Mouse (Mus musculus) midbrain, embryonic 16.5 days (tissue): ENCODE measurements around the gene Lypd6b. TPM values are rescaled to one million over a fixed set of nuclear protein-coding genes. Genes with fewer than 3 reads are reported as not detected.

Source experiments
- ATAC-seq: fragments of 200-750 bp; cut with Nextera tagmentation; 2 replicates; pipeline ENCODE4 v1.8.0; 2017; ENCODE audit warnings: moderate TSS enrichment
- H3K27ac ChIP-seq: fragments of 300-500 bp; sonication (generic); 2 replicates; pipeline ENCODE4 v1.5.1; 2014; ENCODE audit warnings: mild to moderate bottlenecking, low read length, mixed read lengths
- H3K27me3 ChIP-seq: fragments of 300-500 bp; sonication (generic); 2 replicates; pipeline ENCODE4 v1.6.1; 2014; ENCODE audit warnings: low read depth, low read length, mixed read lengths; ENCODE audit not compliant: control insufficient read depth, insufficient read depth
- H3K36me3 ChIP-seq: fragments of 300-500 bp; sonication (generic); 2 replicates; pipeline ENCODE4 v1.6.1; 2014; ENCODE audit warnings: mild to moderate bottlenecking, low read length, moderate library complexity, mixed read lengths; ENCODE audit not compliant: control insufficient read depth, insufficient read depth
- H3K4me1 ChIP-seq: fragments of 300-500 bp; sonication (generic); 2 replicates; pipeline ENCODE4 v1.6.1; 2014; ENCODE audit warnings: mild to moderate bottlenecking, low read length, mixed read lengths; ENCODE audit not compliant: control insufficient read depth, insufficient read depth
- H3K4me2 ChIP-seq: fragments of 300-500 bp; sonication (generic); 2 replicates; pipeline ENCODE4 v1.6.1; 2014; ENCODE audit warnings: mild to moderate bottlenecking, low read length, mixed read lengths
- H3K4me3 ChIP-seq: fragments of 300-500 bp; sonication (generic); 2 replicates; pipeline ENCODE4 v1.5.1; 2014; ENCODE audit warnings: low read depth, mild to moderate bottlenecking, low read length, moderate library complexity, mixed read lengths
- H3K9ac ChIP-seq: fragments of 300-500 bp; sonication (generic); 2 replicates; pipeline ENCODE4 v1.6.1; 2014; ENCODE audit warnings: low read depth, low read length, mixed read lengths
- H3K9me3 ChIP-seq: fragments of 300-500 bp; sonication (generic); replicated peaks from 2 replicates; pipeline ENCODE4 v1.6.1; 2014; ENCODE audit warnings: mild to moderate bottlenecking, low read length, mixed read lengths; ENCODE audit not compliant: control insufficient read depth, poor library complexity, severe bottlenecking
- WGBS: fragments of 180-500 bp; shearing (Covaris S2); extraction: QIAGEN DNeasy Blood & Tissue Kit; methylation state at CpG from one replicate; pipeline ENCODE4 v1.1.7; 2014; 5-methylcytosine and 5-hydroxymethylcytosine counted together
- polyA plus RNA-seq: library from polyadenylated mRNA; unstranded; fragments of >200 nt; fragmentation: Nextera tagmentation; extraction: Ambion mirVana; gene quantifications from 2 replicates; pipeline ENCODE4 v1.2.1, GENCODE M21; 2015

The Lypd6b gene
- polyA plus RNA-seq, 1 experiment from 2014 or later = 20.5 TPM

DNA sequence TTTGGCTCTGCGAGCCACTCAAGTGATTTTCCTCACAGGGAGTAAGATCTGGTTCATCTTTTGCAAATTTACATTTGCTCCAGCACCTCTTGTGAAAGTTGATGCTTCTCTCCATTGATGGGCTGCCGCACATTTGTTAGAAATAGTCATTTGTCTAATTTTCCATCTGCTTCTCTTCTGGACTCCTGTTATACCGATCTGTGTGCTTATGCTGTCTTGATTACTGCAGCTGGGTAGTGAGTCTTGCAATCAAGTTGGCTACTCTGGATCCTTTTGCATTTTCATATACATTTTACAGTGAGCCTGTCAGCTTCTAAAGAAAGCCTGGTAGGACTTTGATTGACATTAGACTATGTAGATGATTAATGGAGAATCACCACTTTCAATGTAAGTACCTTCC is 59.4 kb downstream of the Lypd6b start:
- Histone ChIP-seq H3K27me3 (no peaks in the 10 kb centered on the region), H3K4me3 (no peak overlapping the region), H3K9ac (no peak overlapping the region), H3K4me1 (peaks cover 5% of the 10 kb centered on the region; the same call in 1 of the 2 replicates), H3K4me2 (no peak overlapping the region), H3K36me3 (no peaks in the 10 kb centered on the region), H3K9me3 (no peaks in the 10 kb centered on the region), H3K27ac (no peak overlapping the region)
- WGBS = 92% methylated on average over 3 of the region's 3 CpGs
- ATAC-seq = no peak

DNA sequence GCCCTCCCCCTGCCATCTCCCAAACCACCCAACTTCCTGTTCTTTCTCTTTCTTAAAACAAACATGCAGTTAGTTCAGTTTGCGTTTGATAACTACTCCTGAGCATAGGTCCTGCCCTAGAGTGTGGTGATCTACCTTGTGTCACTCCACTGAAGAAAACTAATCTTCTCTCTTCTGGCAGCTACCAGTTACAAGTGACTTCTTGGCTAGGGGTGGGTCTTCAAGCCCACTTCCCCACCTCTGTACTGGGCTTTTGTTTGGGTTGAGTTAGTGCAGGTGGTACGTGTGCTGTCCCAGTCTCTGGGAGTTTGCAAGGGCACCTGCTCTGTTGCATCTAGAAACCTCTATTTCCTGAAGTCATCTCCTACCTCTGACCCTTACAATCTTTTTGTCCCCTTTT is 60.3 kb downstream of the Lypd6b start:
- 87% methylated on average over 2 of the region's 2 CpGs for WGBS
- H3K9me3 ChIP-seq = no peaks in the 10 kb centered on the region
- H3K36me3 ChIP-seq = no peaks in the 10 kb centered on the region
- no peak overlapping the region for H3K27ac ChIP-seq
- H3K9ac ChIP-seq = no peak overlapping the region
- H3K4me3 ChIP-seq = no peak overlapping the region
- H3K4me2 ChIP-seq = no peak overlapping the region
- no peak for ATAC-seq
- H3K4me1 ChIP-seq = peaks cover 5% of the 10 kb centered on the region; the same call in 1 of the 2 replicates
- H3K27me3 ChIP-seq = no peaks in the 10 kb centered on the region

DNA sequence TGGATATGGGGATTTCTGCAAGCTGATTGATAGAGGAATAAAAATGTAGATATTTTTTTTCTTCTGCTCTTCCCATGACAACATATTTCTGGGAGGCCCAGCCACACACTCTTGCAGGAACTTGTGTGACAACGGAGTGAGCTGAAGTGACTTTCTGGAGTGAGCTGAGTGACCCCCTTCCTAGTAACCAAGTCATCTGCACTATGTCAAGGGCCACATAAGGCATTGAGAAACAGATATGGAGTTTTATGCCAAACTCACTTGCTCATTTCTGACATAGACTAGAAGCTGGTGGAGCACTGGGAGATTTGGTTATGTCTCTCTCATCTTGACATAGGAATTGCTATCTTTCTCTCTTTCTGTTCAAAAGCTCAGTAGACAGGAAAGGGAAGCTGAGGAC is 62.3 kb downstream of the Lypd6b start:
- no peaks in the 10 kb centered on the region for H3K36me3 ChIP-seq
- no peak overlapping the region for H3K4me3 ChIP-seq
- 100% methylated on average over 1 of the region's 1 CpGs for WGBS
- H3K27ac ChIP-seq = no peak overlapping the region
- H3K4me1 ChIP-seq = peaks cover 5% of the 10 kb centered on the region; the same call in 1 of the 2 replicates
- H3K9ac ChIP-seq = no peak overlapping the region
- ATAC-seq = no peak
- no peak overlapping the region for H3K4me2 ChIP-seq
- no peaks in the 10 kb centered on the region for H3K27me3 ChIP-seq
- no peaks in the 10 kb centered on the region for H3K9me3 ChIP-seq

DNA sequence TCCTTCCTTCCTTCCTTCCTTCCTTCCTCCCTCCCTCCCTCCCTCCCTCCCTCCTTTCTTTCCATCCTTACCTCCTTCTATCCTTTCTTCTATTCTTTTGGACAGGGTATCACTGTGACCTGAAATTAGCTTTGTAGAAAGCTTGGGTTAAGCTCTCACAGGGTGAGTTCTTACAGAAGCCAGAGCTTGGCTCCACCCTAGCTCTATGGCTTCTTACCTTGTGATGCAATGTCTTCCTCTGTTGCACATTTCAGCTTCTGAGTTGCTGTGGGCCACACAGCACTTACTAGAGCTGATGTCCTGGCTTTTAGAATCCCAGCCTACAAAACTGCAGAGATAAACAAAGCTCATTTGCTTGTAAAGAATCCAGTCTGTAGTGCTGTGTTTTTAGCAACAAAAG is 64.5 kb downstream of the Lypd6b start:
- Histone ChIP-seq H3K27me3 (no peaks in the 10 kb centered on the region), H3K36me3 (no peaks in the 10 kb centered on the region), H3K4me1 (no peaks in the 10 kb centered on the region), H3K4me3 (no peak overlapping the region), H3K9me3 (no peaks in the 10 kb centered on the region), H3K9ac (no peak overlapping the region), H3K4me2 (no peak overlapping the region), H3K27ac (no peak overlapping the region)
- ATAC-seq = no peak

DNA sequence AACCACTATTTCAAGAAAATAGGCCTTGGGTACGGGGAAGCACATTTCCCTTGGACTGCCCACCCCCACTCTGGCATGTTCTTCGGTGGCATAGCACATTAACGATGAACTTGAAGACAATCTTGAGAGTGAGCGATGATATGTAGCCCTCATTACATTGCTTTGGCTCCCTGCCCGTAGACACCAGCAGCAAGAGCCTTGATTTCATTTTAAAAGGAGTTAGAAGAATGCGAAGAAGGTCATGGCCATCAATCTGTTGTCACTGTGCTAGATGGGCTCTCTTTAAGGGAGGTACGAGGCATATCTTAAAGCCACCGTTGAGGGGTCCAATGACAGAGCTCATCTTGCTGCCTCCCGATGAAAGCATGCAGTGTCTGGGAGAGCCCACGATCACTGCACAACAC is 68.7 kb downstream of the Lypd6b start:
- Histone ChIP-seq H3K9me3 (no peaks in the 10 kb centered on the region), H3K4me2 (no peak overlapping the region), H3K4me1 (no peaks in the 10 kb centered on the region), H3K36me3 (no peaks in the 10 kb centered on the region), H3K27ac (no peak overlapping the region), H3K27me3 (no peaks in the 10 kb centered on the region), H3K9ac (no peak overlapping the region), H3K4me3 (no peak overlapping the region)
- no peak for ATAC-seq
- 78% methylated on average over 10 of the region's 10 CpGs for WGBS

DNA sequence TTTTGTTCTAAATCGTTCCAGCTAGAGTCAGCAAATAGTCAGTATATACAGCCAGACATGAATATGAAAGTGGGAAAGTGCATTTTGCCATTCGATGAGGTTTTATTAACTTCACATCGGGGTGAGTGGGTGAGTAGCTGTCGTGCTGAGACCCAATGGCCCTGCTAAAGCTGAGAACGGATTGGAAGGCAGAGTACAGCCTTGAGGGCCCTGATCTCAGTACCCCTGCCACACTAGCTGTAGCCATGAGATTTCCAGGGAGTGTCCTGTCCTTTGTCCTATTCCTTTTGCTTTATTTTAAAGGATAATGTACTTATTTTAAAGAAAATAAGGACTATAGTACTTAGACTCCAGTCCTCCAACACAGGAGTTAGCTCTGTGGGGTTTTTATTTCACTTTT is 69.1 kb downstream of the Lypd6b start:
- Histone ChIP-seq H3K36me3 (no peaks in the 10 kb centered on the region), H3K4me1 (no peaks in the 10 kb centered on the region), H3K27me3 (no peaks in the 10 kb centered on the region), H3K27ac (no peak overlapping the region), H3K9ac (no peak overlapping the region), H3K4me2 (no peak overlapping the region), H3K9me3 (no peaks in the 10 kb centered on the region), H3K4me3 (no peak overlapping the region)
- ATAC-seq = no peak
- WGBS = 77% methylated on average over 5 of the region's 5 CpGs

DNA sequence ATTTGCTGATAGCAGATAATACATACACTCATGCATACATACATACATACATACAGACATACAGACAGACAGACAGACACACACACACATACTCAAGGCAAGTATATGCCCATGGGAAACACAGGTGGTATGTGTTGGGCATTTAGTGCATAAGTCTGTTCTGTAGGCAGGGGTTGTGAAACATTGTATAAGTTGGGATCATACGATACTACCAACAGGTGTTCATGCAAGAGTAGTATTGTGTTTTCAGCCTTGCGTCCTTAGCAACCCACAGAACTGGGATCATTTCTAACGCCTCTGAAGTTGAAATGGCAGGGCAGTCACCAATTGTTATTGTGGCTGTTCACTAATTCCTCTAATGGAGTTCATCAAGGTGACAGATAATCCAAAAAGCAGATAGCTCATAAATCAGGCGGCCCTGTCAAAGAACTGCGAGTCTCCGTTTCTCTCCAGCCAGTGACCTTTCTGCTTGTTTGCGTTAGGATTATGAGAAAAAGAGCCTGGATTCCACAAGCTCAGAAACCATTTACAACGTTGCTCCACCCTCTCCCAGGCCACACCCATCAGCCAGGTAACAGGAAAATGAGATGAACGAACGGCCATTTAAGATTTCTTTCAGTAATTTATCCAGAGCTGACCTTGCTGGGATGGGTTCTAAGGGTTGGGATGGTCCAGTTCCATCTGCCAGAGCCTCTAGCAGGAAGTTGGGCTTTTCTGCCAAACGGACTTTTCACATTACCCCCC is 72.9 kb downstream of the Lypd6b start:
- H3K27me3 ChIP-seq = no peaks in the 10 kb centered on the region
- H3K27ac ChIP-seq = no peak overlapping the region
- no peak overlapping the region for H3K9ac ChIP-seq
- no peaks in the 10 kb centered on the region for H3K36me3 ChIP-seq
- H3K4me2 ChIP-seq = no peak overlapping the region
- ATAC-seq = no peak
- WGBS = 59% methylated on average over 11 of the region's 11 CpGs
- no peaks in the 10 kb centered on the region for H3K9me3 ChIP-seq
- no peaks in the 10 kb centered on the region for H3K4me1 ChIP-seq
- no peak overlapping the region for H3K4me3 ChIP-seq

DNA sequence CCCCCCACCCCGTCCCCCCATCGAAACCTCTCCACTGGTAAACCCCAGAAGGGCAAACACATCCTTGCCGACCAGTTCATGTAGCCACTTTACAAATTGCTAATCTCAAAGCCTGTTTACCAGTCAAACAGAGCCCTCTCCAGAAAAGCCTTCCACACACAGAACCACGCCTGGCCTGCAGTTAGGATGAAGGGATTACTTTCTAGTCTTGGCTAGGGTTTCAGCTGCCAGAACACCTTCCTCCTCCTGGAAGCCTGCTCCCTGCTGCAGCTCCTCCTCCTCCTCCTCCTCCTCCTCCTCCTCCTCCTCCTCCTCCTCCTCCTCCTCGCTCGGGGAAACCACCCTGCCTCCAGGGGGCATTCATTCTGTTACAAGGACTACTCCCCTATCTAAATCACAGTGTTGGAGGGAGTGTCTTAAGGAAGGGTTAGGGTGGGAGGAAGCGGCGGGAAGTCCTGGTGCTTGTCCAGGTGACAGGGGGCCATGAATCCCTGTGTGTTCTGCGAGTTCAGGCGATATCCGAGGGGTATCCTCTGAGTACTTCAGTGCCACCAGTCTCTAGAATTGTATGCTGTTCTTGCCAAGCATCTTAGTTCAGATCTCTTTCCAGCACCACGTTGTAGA is 73.6 kb downstream of the Lypd6b start:
- Histone ChIP-seq H3K9ac (no peak overlapping the region), H3K27me3 (no peaks in the 10 kb centered on the region), H3K27ac (no peak overlapping the region), H3K36me3 (no peaks in the 10 kb centered on the region), H3K4me3 (no peak overlapping the region), H3K4me1 (no peaks in the 10 kb centered on the region), H3K9me3 (no peaks in the 10 kb centered on the region), H3K4me2 (no peak overlapping the region)
- ATAC-seq = no peak
- WGBS = 38% methylated on average over 10 of the region's 12 CpGs

DNA sequence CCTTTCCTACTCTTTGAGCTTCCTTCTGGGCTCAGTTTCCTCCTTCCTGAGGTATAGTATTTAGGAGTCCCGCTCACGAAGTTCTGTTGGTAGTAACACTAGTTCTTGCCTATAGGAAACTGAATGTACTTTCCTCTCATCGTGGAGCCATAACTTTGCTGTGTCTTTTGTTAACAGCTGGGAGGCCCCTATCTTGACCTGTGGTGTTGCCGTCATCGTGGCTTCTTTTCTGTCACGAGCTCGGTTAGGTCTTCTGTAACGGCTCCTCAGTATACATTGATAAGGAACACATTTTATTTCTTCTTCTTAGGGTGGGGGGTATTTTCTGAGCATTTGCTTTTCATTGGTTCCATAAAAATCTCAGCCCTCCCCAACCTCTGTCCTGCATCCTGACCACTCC is 74.2 kb downstream of the Lypd6b start:
- H3K36me3 ChIP-seq = no peaks in the 10 kb centered on the region
- no peaks in the 10 kb centered on the region for H3K27me3 ChIP-seq
- H3K4me3 ChIP-seq = no peak overlapping the region
- no peak for ATAC-seq
- 75% methylated on average over 8 of the region's 8 CpGs for WGBS
- no peak overlapping the region for H3K27ac ChIP-seq
- H3K4me1 ChIP-seq = no peaks in the 10 kb centered on the region
- no peaks in the 10 kb centered on the region for H3K9me3 ChIP-seq
- H3K4me2 ChIP-seq = no peak overlapping the region
- H3K9ac ChIP-seq = no peak overlapping the region
